8 mouse cellular contexts compared by ENCODE assay signal in genomic region chr10:81174617-81175344, GRCm38 (mm10). TPM values are rescaled to one million over a fixed set of nuclear protein-coding genes. Genes with fewer than 3 reads are reported as not detected.
A peak's percentile ranks its signal among the peaks of the same experiment; 100 is the strongest.
DNase-seq lines count a peak whose midpoint lies in the region.

No protein-coding gene starts in this region.

- no peaks in the 10 kb centered on the region for H3K9me3 ChIP-seq in megakaryocyte, embryonic 14.5 days

- no peaks in the 10 kb centered on the region for H3K27me3 ChIP-seq in megakaryocyte, embryonic 14.5 days (replicated peaks)

- peaks cover 27% of the 10 kb centered on the region for H3K36me3 ChIP-seq in megakaryocyte, embryonic 14.5 days (replicated peaks; ENCODE audit: low read length)

- DNase-seq in adrenal gland, adult 2 months: peak; percentile 90
- peak; percentile 98 for DNase-seq in embryo, embryonic 10 days (ENCODE audit: low spot score)
- peak; percentile 91 for DNase-seq in gastrocnemius, postnatal 10 days
- DNase-seq in induced T-regulatory cell, adult 2 months (ENCODE audit: low read depth): peak; percentile 93
- peak; percentile 86 to 92 for DNase-seq in left cerebral cortex, postnatal 10 days (ENCODE audit: extremely low spot score in 1 of 2, low spot score in 2 of 2)
- peak; percentile 85 to 88 for DNase-seq in right cerebral cortex, adult 2 months (ENCODE audit: low spot score in 2 of 2)
- peak; percentile 82 to 88 for DNase-seq in urinary bladder, postnatal 36 days (ENCODE audit: low spot score in 2 of 2)

- peaks cover 65% of the 10 kb centered on the region for H3K4me1 ChIP-seq in megakaryocyte, embryonic 14.5 days

- intact Hi-C loops in left cerebral cortex, postnatal 10 days (cut with DNase I): no loop called here

- peak overlapping the region; percentile 89 for H3K4me3 ChIP-seq in megakaryocyte, embryonic 14.5 days (replicated peaks)

RNA-seq across cellular contexts. Expression of gene Eef2, which starts 1.6 kb away (rescaled TPM):
- 1,000 to 10,000 TPM; 1,393 to 1,508 TPM for total RNA-seq in adrenal gland, adult 2 months (2021)
- 1,342 and 1,424 TPM in 2 replicates for polyA plus RNA-seq in adrenal gland, adult 2 months (2012; rRNA removed)
- total RNA-seq in gastrocnemius, postnatal 10 days (2021): 1,000 to 10,000 TPM in 1 of 2 experiments, 100 to 1,000 TPM in 1; 974 to 1,018 TPM
- total RNA-seq in left cerebral cortex, postnatal 10 days (2021): 1,000 to 10,000 TPM; 1,077 to 1,083 TPM
- polyA plus RNA-seq in megakaryocyte, embryonic 14.5 days (2012; ENCODE audit: insufficient read depth, low replicate concordance): 439 and 1,295 TPM in 2 replicates

RNA-seq across cellular contexts. Expression of gene Pias4, which starts 7.1 kb away (rescaled TPM):
- total RNA-seq in adrenal gland, adult 2 months (2021): 10 to 100 TPM; 27.3 to 29.8 TPM
- 41.4 and 48.6 TPM in 2 replicates for polyA plus RNA-seq in adrenal gland, adult 2 months (2012; rRNA removed)
- 10 to 100 TPM; 10.7 to 13.8 TPM for total RNA-seq in gastrocnemius, postnatal 10 days (2021)
- 10 to 100 TPM; 24.3 to 25.8 TPM for total RNA-seq in left cerebral cortex, postnatal 10 days (2021)
- polyA plus RNA-seq in megakaryocyte, embryonic 14.5 days (2012; ENCODE audit: insufficient read depth, low replicate concordance): 95.2 and 184 TPM in 2 replicates

RNA-seq across cellular contexts. Expression of gene Dapk3, which starts 8.0 kb away (rescaled TPM):
- 10 to 100 TPM; 74.6 to 76.7 TPM for total RNA-seq in adrenal gland, adult 2 months (2021)
- polyA plus RNA-seq in adrenal gland, adult 2 months (2012; rRNA removed): 100 and 127 TPM in 2 replicates
- 10 to 100 TPM; 29.8 to 30.4 TPM for total RNA-seq in gastrocnemius, postnatal 10 days (2021)
- 10 to 100 TPM; 64.1 to 72.7 TPM for total RNA-seq in left cerebral cortex, postnatal 10 days (2021)
- 168 TPM in 2 replicates for polyA plus RNA-seq in megakaryocyte, embryonic 14.5 days (2012; ENCODE audit: insufficient read depth, low replicate concordance)

RNA-seq across cellular contexts. Expression of gene 4930442H23Rik, which starts 8.9 kb away (rescaled TPM):
- not detected for total RNA-seq in adrenal gland, adult 2 months (2021)
- polyA plus RNA-seq in adrenal gland, adult 2 months (2012; rRNA removed): 0.12 TPM in 1 of 2 replicates, not detected in the other
- total RNA-seq in gastrocnemius, postnatal 10 days (2021): not detected
- total RNA-seq in left cerebral cortex, postnatal 10 days (2021): not detected
- polyA plus RNA-seq in megakaryocyte, embryonic 14.5 days (2012; ENCODE audit: insufficient read depth, low replicate concordance): not detected in 2 replicates

RNA-seq across cellular contexts. Expression of gene Nmrk2, which starts 27.1 kb away (rescaled TPM):
- total RNA-seq in adrenal gland, adult 2 months (2021): not detected
- polyA plus RNA-seq in adrenal gland, adult 2 months (2012; rRNA removed): not detected in 2 replicates
- 1 to 10 TPM; 1.7 to 1.8 TPM for total RNA-seq in gastrocnemius, postnatal 10 days (2021)
- not detected for total RNA-seq in left cerebral cortex, postnatal 10 days (2021)
- not detected in 2 replicates for polyA plus RNA-seq in megakaryocyte, embryonic 14.5 days (2012; ENCODE audit: insufficient read depth, low replicate concordance)

Comparison
In these comparisons a context has a peak if more than half of its experiments do, and no peak if none do; other contexts are left out.
1. Peak in every context shown above with its lines: DNase-seq and H3K4me3 ChIP-seq.